Mouse (Mus musculus) right cerebral cortex, postnatal 14 days (tissue): ENCODE data around the gene Atp1b3.
"Not testable (repeated sequence)": the region's sequence is repeated elsewhere in the genome, so short reads cannot be mapped to it uniquely, and the experiment has no call there.

Experiments
- DNase-seq: peaks from one replicate; pipeline ENCODE4 v3.0.0; 2022

Atp1b3 gene

GRCm38 (mm10) chr9:96360056-96360455, 4.2 kb downstream of the Atp1b3 start:
- no peak for DNase-seq

DNA sequence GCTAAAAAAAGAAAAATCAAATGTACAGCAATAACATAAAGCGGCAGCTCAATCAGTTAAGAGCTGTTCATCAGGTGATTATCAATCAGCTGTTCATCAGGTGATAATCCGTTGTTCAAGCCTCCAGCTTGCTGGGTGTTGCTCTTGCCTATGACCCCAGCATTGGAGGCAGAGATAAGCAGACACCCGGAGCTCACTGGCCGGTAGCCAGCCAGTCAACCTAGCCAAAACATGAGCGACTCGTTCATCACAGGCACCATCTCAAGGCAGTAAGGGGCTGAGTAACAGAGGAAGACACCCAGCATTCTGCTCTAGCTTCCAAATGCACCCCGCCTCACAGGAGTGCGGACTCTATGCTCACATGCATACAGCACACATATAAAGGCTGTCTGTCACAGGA, 10.4 kb downstream of the Atp1b3 start:
- no peak for DNase-seq

- no peak for DNase-seq
Observed at GRCm38 (mm10) chr9:96353121-96353769, 11.0 kb downstream of the Atp1b3 start.

- DNase-seq: not testable (repeated sequence)
Observed at GRCm38 (mm10) chr9:96351771-96352170, 12.5 kb downstream of the Atp1b3 start.

DNA sequence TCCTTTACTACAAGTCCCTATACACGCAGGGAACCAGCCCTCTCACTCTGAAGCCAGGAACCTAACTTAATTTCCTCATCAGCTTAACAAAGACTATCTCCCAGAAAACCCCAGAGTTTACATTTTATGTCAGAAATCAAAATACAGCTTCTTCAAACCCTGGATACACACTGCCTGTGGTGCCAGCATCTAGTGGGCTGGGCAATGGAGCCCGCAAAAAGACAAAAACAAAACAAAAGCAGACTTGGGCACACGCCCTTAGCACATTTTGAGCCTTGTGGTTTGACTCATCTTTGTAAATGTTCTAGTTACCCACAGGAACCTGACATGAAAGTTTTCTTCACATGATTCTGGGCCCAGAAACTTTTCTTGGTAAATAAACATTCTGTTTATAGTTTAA, 13.8 kb downstream of the Atp1b3 start:
- no peak for DNase-seq

DNA sequence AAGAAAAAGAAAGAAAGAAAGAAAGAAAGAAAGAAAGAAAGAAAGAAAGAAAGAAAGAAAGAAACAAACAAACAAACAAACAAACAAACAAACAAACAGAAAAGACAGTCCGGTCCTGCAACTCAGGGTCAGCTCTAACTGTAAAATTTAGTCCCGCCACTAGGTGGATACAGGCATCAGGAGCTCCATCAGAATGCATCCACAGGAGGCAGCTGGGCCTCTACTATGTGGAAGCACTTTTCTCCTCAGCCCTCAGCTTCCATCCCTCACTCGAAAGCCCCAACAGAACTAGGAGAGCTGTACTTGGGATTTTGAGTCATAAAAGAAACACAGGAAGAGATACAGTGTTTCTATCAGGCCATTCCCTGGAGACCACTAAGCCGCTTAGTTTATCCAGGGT, 14.2 kb downstream of the Atp1b3 start:
- DNase-seq: peak; percentile 48

DNA sequence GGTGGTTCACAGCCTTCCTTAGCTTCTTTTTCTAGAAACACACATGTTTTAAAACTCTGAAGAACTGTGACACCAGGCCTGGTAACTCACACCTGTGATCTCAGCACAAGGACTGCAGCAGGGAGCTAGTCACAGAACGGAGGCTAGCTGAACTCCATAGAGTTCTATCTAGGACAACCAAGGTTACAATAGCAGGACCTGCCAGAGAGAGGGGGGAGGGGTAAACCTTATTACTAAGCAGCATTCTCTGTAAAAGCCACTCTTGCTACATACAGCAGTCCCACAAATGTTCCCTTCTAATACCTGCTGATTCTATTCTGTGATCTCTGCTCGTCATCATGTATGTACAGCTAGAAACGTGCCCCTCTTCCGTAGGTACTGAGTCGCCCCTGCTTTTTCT, 15.4 kb downstream of the Atp1b3 start:
- no peak for DNase-seq

DNA sequence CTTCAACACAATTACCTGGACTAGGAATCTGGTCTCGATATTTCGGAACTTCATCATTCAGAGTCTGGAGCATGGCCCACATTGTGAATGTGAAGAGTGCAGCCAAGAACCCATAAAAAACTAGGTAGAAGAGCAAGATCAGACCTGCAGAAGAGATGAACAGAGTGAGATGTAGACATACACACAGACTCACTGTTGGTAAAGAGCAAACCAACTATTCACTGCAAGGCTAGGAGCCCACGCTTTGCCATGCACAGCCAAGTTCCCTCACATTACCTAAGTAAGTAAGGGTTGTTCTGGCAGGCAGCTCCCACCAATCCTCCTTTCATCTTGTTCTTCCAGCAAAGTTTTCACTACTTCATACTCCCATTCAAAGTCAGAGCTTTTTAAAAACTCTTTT, 18.5 kb downstream of the Atp1b3 start:
- DNase-seq: no peak

- DNase-seq: no peak
Observed at GRCm38 (mm10) chr9:96331146-96331545, 33.1 kb downstream of the Atp1b3 start.

DNA sequence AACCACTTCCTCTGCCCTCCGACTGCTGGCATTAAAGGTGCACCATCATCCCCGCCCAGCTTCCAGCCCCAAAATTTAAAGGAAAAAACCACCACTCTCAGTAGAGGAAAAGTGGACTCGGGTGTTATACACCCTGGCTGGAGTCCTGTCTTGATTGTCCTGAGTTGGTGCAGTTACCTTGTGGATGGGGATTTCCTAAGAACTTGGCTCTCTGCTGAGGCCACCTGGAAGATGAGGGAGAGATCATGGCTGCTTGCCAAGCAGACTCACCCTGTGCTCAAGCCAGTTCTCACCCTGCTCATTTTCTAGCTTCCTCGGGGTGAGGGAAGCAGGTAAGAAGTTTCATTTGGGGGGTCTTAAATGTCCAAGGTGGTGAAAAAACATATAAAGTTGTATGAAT, 36.0 kb downstream of the Atp1b3 start:
- DNase-seq: no peak

GRCm38 (mm10) chr9:96326496-96326923, 37.7 kb downstream of the Atp1b3 start:
- DNase-seq: no peak

DNA sequence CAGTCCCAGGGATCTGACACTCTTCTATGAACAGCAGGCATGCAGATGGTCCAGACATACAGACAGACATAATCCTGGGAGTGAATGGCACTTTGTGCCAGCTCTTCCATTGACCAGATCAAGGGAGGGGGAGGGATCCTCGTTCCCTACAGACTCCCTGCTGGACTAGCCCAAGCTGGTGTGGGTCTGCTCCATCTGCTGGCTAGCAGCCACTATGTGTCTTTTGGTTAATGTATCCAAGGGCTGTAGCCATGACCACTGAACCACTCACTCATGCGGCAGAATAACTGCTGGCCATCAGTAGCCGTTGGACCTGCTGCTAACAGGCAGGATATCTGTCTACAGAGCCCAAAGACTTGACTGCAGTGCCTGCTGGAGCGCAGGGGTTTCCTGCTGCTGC, 39.7 kb downstream of the Atp1b3 start:
- DNase-seq: no peak

DNA sequence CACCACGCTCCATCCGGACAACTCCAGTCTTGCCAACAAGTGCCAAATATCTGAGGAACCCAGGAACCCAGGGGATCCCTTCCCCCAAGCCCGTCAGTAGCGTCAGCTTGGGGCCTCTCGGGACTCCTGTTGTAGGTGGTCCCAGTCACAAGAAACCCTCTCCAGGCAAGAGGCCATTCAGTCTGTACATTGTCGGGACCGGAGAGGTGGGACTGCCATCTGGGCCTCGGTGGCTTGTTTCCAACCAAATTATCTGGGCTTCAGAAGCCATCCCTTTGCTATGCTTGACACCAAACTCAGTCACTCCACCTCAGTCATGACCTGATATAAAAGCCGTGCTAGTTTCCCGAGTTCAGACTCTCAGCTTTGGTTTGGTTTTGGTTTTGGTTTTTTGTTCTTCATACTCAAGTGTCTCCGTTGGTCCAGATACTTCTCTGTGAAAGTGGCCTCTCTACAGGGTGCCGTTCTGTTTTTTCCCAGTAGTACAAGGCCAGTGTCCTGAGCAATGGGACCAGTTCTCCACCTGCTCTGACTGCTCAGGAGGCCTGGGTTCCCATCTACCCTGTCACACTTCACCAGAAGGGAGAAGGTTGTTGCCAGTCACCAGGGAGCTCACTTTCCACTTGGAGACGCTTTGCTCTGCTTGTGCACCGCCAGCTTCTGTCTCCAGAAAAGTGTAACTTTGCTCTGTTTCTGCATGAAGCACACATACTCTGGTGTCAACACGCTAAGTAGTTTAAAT, 41.7 kb downstream of the Atp1b3 start:
- DNase-seq: no peak

DNA sequence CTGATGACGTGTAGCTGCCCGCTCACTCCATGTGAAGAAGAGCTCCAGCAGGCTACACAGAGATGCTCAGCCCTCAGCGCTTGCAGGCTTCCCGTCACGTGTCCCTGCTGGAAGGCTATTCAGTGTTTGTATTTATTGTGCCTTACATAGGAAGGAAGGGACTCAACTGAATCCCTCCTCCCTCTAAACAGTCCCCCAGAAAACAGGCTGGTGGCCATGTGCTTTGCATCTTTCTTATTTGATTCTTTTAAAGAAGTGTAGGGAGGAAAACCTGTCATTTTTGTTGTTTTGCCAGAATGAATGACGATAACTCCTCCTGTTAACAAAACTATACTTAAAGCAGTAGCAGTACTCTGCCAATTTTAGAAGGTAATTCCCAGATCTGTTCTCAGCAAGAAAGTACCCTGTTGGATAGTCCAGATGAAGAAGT, 43.7 kb downstream of the Atp1b3 start:
- DNase-seq: peak; percentile 20

GRCm38 (mm10) chr9:96319333-96319732, 44.9 kb downstream of the Atp1b3 start:
- DNase-seq: no peak

DNA sequence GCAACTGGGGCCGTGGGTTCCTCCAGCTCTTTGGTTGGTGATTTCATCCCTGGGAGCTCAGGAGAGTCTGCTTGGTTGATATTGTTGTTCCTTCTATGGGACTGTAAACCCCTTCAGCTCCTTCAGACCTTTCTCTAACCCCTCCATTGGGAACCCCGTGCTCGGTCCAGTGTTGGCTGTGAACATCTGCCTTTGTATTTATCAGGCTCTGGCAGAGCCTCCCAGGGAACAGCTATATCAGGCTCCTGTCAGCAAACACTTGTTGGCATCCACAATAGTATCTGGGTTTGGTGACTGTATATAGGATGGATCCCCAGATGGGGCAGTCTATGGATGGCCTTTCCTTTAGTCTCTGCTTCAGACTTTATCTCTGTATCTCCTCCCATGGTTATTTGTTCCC, 52.2 kb downstream of the Atp1b3 start:
- no peak for DNase-seq

DNA sequence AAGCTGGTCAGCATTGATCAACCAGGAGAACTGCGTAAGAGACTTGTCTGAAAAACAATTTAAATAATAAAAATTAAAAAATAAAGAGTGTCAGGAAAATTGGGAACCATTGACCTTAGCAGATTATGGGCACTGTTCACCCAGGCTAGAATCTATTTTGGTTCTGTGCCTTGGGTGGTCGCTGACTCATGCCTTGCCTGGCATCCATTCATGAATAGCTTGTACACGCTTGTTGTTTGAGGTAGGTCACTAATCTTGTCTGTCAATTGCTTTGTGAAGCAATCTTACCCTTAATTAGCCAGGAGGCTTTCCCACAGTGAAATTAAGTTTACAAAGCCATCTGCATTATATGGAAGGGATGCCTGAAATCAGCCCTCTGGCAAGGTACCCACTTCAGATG, 55.4 kb downstream of the Atp1b3 start:
- DNase-seq: no peak

GRCm38 (mm10) chr9:96299324-96300008, 64.8 kb downstream of the Atp1b3 start:
- DNase-seq: no peak

DNA sequence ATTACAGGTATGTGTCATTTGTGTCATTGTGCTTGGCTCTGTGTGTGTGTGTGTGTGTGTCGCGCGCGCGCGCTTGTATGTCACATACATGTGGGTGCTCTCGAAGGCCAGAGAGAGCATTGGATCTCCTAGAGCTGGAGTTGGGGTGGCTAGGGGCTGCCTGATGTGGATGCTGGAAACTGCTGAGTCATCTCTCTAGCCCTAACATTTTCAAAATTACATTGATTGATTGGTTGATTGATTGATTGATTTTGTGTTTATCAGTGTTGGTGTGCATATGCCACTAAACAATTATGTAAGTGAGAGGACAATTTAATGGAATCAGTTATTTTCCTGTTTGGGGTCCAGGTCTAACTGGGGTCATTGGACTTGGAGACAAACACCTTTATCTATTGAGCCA, 72.1 kb downstream of the Atp1b3 start:
- no peak for DNase-seq

DNA sequence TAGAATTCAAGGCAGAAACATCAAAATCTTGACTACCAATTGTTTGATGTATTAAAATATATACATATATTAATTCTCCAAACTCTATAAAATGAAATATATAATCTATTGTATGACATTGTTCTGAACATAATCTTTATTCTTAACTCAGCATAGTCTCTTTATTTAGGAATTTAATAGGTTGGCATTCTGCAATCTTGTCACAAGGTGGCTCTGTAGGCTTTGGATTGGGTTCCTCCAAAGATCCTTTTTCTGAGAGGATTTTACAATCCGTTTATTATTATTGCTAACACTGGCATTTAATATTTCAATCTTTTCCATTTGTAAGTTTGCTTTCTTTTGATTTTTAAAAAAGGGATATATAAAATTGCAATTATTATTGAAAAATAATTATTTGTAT, 79.3 kb downstream of the Atp1b3 start:
- DNase-seq: no peak
